Mouse (Mus musculus) ES-E14 (cell line): Measurements from ENCODE around the gene Cblb.

Experiments used
- CHD2 ChIP-seq: IDR thresholded peaks from 2 replicates; pipeline ENCODE4 v1.6.1; 2014; ENCODE audit warnings: mild to moderate bottlenecking, low read depth, low read length, inconsistent platforms
- HCFC1 ChIP-seq: IDR thresholded peaks from 2 replicates; pipeline ENCODE4 v1.6.1; 2012; ENCODE audit warnings: low read length, inconsistent platforms, borderline replicate concordance; ENCODE audit not compliant: insufficient read depth

- no peak for TF ChIP-seq HCFC1
- no peak for TF ChIP-seq CHD2
Measured at GRCm38 (mm10) chr16:52043380-52044117, 12.5 kb downstream of the Cblb start.
